Mouse (Mus musculus) embryonic fibroblast, embryonic 13.5 days (primary cell): ENCODE results near the gene E130208F15Rik. TPM values are rescaled to one million over a fixed set of nuclear protein-coding genes. Genes with fewer than 3 reads are reported as not detected.

ENCODE experiments used
- H3K27ac ChIP-seq: 2 replicates; pipeline ENCODE4 v1.5.1; 2012; ENCODE audit warnings: low read length, control low read depth, inconsistent platforms; ENCODE audit not compliant: insufficient read depth
- H3K4me1 ChIP-seq: 2 replicates; pipeline ENCODE4 v1.6.1; 2011; ENCODE audit warnings: low read length; ENCODE audit not compliant: control insufficient read depth, insufficient read depth
- H3K4me3 ChIP-seq: 2 replicates; pipeline ENCODE4 v1.5.1; 2011; ENCODE audit warnings: mild to moderate bottlenecking, control low read depth, low read length; ENCODE audit not compliant: insufficient read depth
- CTCF ChIP-seq: IDR thresholded peaks from 2 replicates; pipeline ENCODE4 v1.5.1; 2011; ENCODE audit warnings: mild to moderate bottlenecking, control low read depth, low read length, moderate library complexity, borderline replicate concordance; ENCODE audit not compliant: insufficient read depth
- POLR2A ChIP-seq: IDR thresholded peaks from 2 replicates; pipeline ENCODE4 v1.6.1; 2011; ENCODE audit warnings: low read depth, mild to moderate bottlenecking, control low read depth, low read length, moderate library complexity
- polyA plus RNA-seq: library from polyadenylated mRNA; stranded (reverse); fragments of >200 nt; gene quantifications from 2 replicates; pipeline ENCODE4 v1.2.4, GENCODE M21; 2011; ENCODE audit warnings: low read depth; ENCODE audit not compliant: missing spikeins, insufficient read length

E130208F15Rik gene
- polyA plus RNA-seq, 1 experiment = 0.90 TPM

DNA sequence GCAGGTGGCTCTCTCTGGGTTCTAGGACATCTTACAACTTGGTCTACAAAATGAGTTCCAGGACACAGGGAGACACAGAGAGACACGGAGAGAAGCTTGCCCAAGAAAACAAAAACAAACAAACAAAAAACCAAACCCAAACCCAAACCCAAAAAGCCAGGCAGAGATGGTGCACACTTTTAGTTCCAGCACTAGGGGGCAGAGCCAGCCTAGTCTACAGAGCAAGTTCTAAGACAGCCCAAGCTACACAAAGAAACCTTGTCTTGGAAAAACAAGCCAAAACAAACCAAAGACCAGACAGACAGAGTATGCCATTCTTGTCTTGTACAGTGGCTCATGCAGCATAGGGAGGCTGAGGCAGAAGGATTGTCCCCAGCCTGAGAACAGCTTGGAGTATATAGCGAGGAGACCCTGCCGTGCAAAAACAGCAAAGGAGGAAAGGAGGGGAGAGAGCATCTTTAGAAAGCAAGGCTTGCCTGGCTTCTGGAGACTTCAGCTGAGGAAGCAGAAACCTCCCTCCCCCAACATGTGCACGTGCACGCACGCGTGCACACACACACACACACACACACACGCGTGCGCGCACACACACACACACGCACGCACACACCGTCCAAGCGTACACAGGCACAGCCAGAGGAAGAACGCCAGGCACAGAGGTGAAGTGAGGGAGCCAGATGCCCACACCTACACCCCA, 15.3 kb upstream of the E130208F15Rik start:
- TF ChIP-seq CTCF (no peak), POLR2A (no peak)
- H3K4me3 ChIP-seq = no peak overlapping the region
- no peaks in the 10 kb centered on the region for H3K4me1 ChIP-seq
- no peak overlapping the region for H3K27ac ChIP-seq

DNA sequence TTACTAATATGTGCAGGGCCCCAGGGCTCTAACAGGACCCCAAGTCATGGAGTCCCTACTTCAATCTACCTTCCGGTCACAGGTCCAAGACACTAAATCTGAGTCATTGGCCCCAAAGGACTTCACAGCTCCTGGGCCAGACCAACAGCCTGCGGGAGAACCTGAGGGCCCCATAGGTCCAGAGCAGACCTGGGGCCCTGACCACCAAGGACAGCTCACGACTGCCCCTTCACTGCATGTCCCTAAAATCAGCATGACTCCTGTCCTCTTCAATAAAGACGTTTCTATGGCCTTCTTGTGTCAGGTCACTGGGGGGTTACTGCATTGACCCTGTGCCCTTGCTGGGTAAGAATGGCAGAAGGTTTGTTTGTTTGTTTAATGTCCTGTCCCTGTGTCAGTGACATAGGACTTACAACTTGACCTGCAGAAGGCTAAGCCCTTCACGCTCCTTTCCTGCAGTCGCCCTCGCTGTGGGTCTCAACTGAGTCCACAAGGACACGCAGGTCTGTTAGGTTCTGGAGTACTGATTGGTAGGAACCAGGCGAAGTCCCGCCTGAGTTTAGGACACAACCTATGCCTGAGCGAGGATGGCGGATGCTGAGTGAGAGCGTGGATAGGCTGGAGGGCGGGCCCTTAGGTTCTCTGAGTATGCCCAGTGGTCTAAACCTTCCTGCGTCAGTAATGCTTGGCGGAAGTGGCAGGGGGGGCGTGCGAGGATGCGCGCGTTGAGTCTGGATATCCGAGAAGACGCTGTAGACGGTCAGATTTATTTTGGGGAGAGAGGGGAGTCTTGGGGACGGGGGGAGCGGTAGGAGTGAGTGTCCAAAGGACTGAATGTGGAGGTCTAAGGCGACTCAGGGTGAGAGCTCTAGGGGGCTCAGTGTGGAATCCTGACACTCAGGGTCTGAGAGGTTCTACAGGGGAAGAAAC, 13.2 kb upstream of the E130208F15Rik start, which contains the start of gene Alkbh6:
Gene Alkbh6 (plus strand): TSS at position 642 of the 930 bp plus-strand sequence.
- Histone ChIP-seq H3K4me3 (peak within 1 kb of the TSS; percentile 73), H3K4me1 (no peaks in the 10 kb centered on the region), H3K27ac (no peak within 1 kb of the TSS)
- TF ChIP-seq CTCF (no peak), POLR2A (peak; percentile 99)

DNA sequence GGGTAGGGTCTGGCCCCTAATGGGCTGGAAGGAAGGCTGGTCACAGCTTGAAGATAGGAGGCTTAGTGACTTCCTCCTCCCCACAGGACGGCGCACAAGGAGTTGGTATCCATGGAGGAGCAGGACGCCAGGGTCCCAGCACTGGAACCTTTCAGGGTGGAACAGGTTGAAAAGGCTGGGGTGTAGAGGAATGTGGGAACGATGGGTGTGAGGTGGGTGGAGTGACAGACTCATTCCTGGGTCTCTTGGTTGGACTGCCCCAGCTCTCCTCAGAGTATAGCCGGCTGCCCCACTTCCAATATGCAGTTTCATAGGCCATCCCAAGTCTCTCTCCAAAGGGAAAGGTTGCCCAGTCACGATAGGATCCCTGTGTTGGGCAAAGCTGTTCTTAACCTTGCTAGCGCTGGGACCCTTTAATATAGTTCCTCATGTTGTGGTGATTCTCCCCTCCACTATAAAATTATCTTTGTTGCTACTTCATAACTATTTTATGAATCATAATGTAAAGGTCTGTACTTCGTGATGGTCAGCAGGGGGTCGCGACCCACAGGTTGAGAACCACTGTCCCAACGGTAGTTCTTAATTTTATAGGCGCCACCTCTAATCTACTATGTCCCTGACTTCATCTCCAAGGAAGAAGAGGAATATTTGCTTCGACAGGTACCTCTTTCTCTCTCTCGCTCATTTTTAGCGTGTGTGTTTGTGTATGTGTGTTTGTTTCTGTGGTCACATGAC, 12.0 kb upstream of the E130208F15Rik start:
- Histone ChIP-seq H3K4me3 (peak overlapping the region; percentile 73), H3K27ac (no peak overlapping the region), H3K4me1 (no peaks in the 10 kb centered on the region)
- TF ChIP-seq CTCF (no peak), POLR2A (no peak)

DNA sequence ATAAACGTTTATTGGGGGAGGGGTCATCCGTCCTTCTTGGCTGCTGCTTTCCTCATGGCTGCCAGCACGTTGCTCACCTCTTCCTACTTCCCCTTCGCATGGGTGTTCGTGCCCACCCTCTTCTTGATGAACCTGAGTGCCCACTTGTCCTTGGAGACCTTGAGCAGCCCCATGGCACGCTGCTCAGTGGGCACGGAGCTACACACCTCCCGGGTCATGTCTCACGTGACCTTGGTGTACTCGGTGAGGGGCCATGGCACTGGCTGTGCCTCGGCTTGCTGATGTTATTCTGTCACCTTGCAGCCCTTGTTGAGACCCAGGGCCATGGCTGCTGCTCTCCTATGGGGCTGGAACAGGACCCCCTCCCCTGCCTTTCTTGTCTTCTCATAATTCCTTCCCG, 11.4 kb upstream of the E130208F15Rik start:
- H3K27ac ChIP-seq = no peak overlapping the region
- H3K4me1 ChIP-seq = no peaks in the 10 kb centered on the region
- no peak overlapping the region for H3K4me3 ChIP-seq
- no peak for TF ChIP-seq POLR2A

DNA sequence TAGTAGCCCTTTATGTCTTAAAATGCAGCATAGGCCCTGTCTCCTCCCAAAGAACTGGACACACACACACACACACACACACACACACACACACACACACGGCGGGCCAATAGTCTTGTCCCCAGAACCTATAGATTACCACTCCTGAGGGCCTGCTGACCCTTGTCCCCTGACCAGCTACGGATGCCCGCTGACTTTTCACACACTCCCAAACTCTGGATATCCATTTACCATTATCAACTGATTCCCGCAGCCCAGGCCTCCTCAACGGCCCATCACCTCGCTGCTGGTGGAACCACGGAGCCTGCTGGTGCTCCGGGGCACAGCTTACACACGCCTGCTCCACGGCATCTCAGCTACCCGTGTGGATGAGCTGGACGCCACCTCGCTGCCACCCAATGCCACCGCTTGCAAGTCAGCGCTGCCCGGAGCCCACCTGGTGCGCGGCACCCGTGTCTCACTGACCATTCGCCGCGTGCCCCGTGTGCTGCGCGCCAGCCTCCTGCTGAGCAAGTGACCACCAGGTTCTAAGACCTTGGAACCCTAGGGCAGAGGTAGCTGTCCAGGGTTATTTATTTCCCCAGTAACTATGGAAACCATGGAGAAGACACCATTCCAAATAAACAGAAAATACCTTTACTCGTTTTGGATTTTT, 7.7 kb upstream of the E130208F15Rik start:
- no peak overlapping the region for H3K27ac ChIP-seq
- no peak for TF ChIP-seq POLR2A
- TF ChIP-seq CTCF = no peak
- no peak overlapping the region for H3K4me3 ChIP-seq
- no peaks in the 10 kb centered on the region for H3K4me1 ChIP-seq

DNA sequence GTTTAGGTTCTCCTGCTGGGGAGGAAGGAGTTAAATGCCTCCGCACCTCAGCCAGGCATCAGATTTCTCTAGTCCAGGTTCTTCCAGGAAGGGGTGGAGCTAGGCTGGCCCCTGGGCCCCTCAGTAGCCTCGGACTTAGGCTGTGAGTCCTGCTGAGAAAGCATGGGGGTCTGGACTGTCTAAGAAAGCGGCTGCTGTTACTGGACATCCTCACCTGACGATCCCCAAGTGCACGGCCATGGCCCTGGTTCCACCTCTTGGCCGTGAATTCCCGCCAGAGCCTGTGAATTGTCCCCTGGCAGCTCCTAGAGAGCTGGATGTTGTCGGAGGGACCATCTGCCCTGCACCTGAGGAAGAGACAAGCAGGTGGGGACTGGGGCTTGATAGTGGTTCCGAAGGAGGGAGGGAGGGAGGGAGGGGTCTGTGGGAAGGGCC, 6.8 kb upstream of the E130208F15Rik start, which contains the start of gene Syne4:
Gene Syne4 (plus strand): TSS at position 87 of the 435 bp plus-strand sequence.
- peak within 1 kb of the TSS; percentile 2; the same call in 1 of the 2 replicates for H3K4me3 ChIP-seq

DNA sequence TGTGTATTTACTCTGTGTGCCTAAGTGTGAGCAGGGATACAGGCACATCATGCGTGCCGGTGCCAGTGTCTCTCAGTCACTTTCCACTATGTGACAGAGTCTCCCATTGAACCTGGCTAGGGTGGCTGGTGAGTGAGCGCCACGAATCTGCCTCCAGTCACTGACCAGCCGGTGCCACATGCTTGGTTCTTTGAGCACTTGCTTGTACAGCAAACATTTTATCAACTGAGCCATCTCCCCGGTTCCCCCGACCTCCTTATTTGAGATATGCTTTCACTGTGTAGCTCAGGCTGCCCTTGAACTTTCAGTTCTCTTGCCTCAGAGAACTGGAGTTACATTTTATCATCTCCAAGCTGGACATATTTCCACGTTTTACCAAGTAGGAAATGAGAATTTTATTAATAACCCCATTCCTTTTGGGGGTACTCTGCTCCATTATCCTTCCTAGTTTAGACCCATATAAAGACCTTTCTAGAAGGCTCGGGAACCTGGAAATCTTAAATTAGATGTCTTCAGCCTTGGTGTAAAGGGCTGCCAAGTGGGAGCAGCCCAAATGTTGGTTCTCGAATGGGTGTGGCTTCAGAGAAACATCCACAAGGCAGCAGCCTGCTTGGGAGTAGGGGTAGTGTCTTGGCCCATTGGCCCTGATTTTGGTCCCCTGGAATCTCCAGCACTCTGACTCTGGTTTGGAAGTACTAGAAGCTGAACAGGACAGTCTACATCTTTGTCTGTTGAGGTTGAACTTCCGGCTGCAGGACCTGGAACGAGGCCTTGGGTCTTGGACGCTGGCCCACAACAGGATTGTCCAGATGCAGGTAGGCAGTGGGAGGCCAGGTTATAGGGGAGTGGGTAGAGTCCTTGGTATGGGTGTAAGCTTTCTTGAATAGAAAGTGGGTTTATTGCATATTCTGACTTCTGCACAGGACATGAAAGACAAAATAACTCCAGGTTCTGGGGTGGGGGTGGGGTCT, 5.7 kb upstream of the E130208F15Rik start:
- H3K4me3 ChIP-seq = no peak overlapping the region
- no peak overlapping the region for H3K27ac ChIP-seq
- H3K4me1 ChIP-seq = no peaks in the 10 kb centered on the region; the same call in 1 of the 2 replicates
- TF ChIP-seq POLR2A (no peak), CTCF (no peak)

More for the DNA sequence above, 6.8 kb upstream of the E130208F15Rik start, which contains the start of gene Syne4:
- TF ChIP-seq CTCF (no peak), POLR2A (no peak)
- no peak within 1 kb of the TSS for H3K27ac ChIP-seq
- no peaks in the 10 kb centered on the region for H3K4me1 ChIP-seq

DNA sequence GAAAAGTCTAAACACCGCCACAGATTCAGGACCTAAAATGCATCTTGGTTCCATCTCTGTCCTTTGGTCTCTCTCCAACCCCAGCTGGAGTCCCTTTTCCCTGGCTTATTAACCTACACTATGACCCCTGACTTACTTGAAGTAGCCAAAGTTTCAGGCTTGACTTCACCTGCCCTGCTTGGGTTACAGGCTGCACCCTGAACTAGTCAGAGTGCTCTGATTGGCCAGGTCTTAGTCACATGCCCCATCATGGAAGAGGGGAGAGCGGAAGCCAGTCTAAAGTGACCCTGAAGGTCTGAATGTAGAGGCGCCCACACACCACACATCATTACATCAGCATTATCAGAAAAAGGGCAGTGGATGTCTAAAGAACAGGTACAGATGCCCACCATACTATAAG, 3.4 kb upstream of the E130208F15Rik start:
- H3K4me3 ChIP-seq = no peak overlapping the region
- TF ChIP-seq CTCF (no peak), POLR2A (no peak)
- no peak overlapping the region for H3K27ac ChIP-seq
- H3K4me1 ChIP-seq = peaks cover 3% of the 10 kb centered on the region; the same call in 1 of the 2 replicates
